Mouse (Mus musculus) frontal cortex, postnatal 25 days (tissue): ENCODE data around the gene Cfb.
"Not testable (repeated sequence)": the region's sequence is repeated elsewhere in the genome, so short reads cannot be mapped to it uniquely, and the experiment has no call there.

ENCODE experiments used
- DNase-seq, 2 experiments: peaks; one replicate each; pipeline ENCODE4 v3.0.0; 2022; ENCODE audit warnings: low spot score in 2 of 2

The Cfb gene

GRCm38 (mm10) chr17:34862416-34863081, at the start of gene Cfb:
Gene Cfb (minus strand): TSS chr17:34862518.
- DNase-seq, result no peak

GRCm38 (mm10) chr17:34911945-34912351, 49.6 kb upstream of the Cfb start:
- DNase-seq, result peak; percentile 36 to 60

GRCm38 (mm10) chr17:34910982-34911381, 48.7 kb upstream of the Cfb start:
- DNase-seq, result no peak

- DNase-seq, result no peak
Observed at GRCm38 (mm10) chr17:34902895-34903294, 40.6 kb upstream of the Cfb start.

GRCm38 (mm10) chr17:34901948-34902347, 39.6 kb upstream of the Cfb start:
- not testable (repeated sequence) for DNase-seq

GRCm38 (mm10) chr17:34900826-34901225, 38.5 kb upstream of the Cfb start:
- not testable (repeated sequence) for DNase-seq

GRCm38 (mm10) chr17:34899890-34900243, 37.5 kb upstream of the Cfb start:
- no peak for DNase-seq

GRCm38 (mm10) chr17:34899053-34899889, 37.0 kb upstream of the Cfb start:
- DNase-seq, result peak in 1 of 2 experiments; percentile 18

- DNase-seq, result no peak
Observed at GRCm38 (mm10) chr17:34898706-34899052, 36.4 kb upstream of the Cfb start.

GRCm38 (mm10) chr17:34898160-34898586, 35.9 kb upstream of the Cfb start, which contains the start of the genes C2 and Ehmt2:
Gene C2 (minus strand): TSS chr17:34898265.
Gene Ehmt2 (plus strand): TSS chr17:34898469.
- peak; percentile 66 to 70 for DNase-seq

- DNase-seq, result no peak
Observed at GRCm38 (mm10) chr17:34897373-34898159, 35.2 kb upstream of the Cfb start.

- no peak for DNase-seq
Observed at GRCm38 (mm10) chr17:34896366-34896765, 34.0 kb upstream of the Cfb start.

GRCm38 (mm10) chr17:34895724-34896123, 33.4 kb upstream of the Cfb start:
- DNase-seq, result no peak

- no peak for DNase-seq
Observed at GRCm38 (mm10) chr17:34894801-34895530, 32.6 kb upstream of the Cfb start.

GRCm38 (mm10) chr17:34894074-34894597, 31.8 kb upstream of the Cfb start:
- peak; percentile 78 to 89 for DNase-seq

GRCm38 (mm10) chr17:34893072-34893824, 30.9 kb upstream of the Cfb start:
- no peak for DNase-seq

GRCm38 (mm10) chr17:34891377-34891776, 29.1 kb upstream of the Cfb start:
- DNase-seq, result no peak

- no peak for DNase-seq
Observed at GRCm38 (mm10) chr17:34890074-34890743, 27.9 kb upstream of the Cfb start.

GRCm38 (mm10) chr17:34887942-34888341, 25.6 kb upstream of the Cfb start:
- DNase-seq, result no peak

- DNase-seq, result no peak
Observed at GRCm38 (mm10) chr17:34885615-34886014, 23.3 kb upstream of the Cfb start.
